Mouse (Mus musculus): ENCODE data around the gene Cad.

- TF ChIP-seq GATA1 (IDR thresholded peaks at IDR 0.05; ENCODE audit: low read length), result no peak
- no peak for TF ChIP-seq TAL1 (IDR thresholded peaks at IDR 0.05; ENCODE audit: low read length)
These were observed 26.8 kb downstream of the Cad start for GRCm38 (mm10) chr5:31081386-31081785.
